Mouse (Mus musculus) small intestine, adult 2 months (tissue): ENCODE data around the gene Gas2l1.

Experiments used
- CTCF ChIP-seq: fragments of 200-500 bp; IDR thresholded peaks from 2 replicates; pipeline ENCODE4 v1.5.1; 2012; ENCODE audit warnings: low read depth, mild to moderate bottlenecking, control low read depth, inconsistent platforms, low read length, moderate library complexity, mixed read lengths; ENCODE audit not compliant: insufficient replicate concordance, insufficient read length; ENCODE audit errors: extremely low read depth
- POLR2A ChIP-seq: fragments of 200-500 bp; IDR thresholded peaks from 2 replicates; pipeline ENCODE4 v1.6.1; 2012; ENCODE audit warnings: low read depth, mild to moderate bottlenecking, control low read depth, inconsistent platforms, low read length, moderate library complexity

GRCm38 (mm10) chr11:5057856-5058641 is 7.1 kb downstream of the Gas2l1 start, which contains the start of gene Rasl10a:
- TF ChIP-seq CTCF (no peak), POLR2A (no peak)
